Mouse (Mus musculus): ENCODE measurements around the gene Cypt14. TPM values are rescaled to one million over a fixed set of nuclear protein-coding genes. Genes with fewer than 3 reads are reported as not detected.
"Not testable (repeated sequence)": the region's sequence is repeated elsewhere in the genome, so short reads cannot be mapped to it uniquely, and the experiment has no call there.

Gene Cypt14
- total RNA-seq (2021) = not detected
- long read RNA-seq, experiment 1 = 0 reads
- long read RNA-seq, experiment 2 = 0 reads

DNA sequence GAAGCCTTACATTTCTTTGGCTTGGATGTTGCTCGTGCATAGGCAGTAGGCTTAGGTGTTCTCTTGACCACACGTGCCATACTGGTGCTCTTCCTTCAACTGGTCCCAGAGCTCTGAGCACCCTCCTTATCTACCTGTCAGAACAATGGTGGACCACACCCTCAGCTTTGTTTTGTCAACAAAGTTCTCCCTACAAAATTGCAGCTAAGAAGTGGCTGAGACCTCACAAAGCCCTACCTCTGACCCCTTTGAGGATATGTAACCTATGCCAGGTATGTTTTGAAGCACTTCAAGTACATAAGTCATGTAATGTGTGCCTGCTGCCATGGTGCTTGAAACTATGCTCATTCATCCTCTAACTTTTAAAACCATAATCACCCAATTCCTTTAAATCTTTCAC lies at the start of gene Cypt14:
Gene Cypt14, minus strand, starts transcription at position 101 of the 400 bp plus-strand sequence.
- not testable (repeated sequence) for DNase-seq (ENCODE audit: low spot score in 2 of 2)

Measured in layer of hippocampus, postnatal 14 days (tissue).